16 mouse cellular contexts compared by ENCODE assay signal in genomic region chr1:155056166-155056565, GRCm38 (mm10). TPM values are rescaled to one million over a fixed set of nuclear protein-coding genes. Genes with fewer than 3 reads are reported as not detected.
DNase-seq lines count a peak whose midpoint lies in the region; ATAC-seq and TF ChIP-seq lines count a peak whose summit lies in the region.
"Had no signal": no experiment of that assay in that cellular context is flagged by ENCODE, and none has a peak within 500 bp of the region (broad histone marks: within the 10 kb centered on the region; RNA-seq: fewer than 3 reads in every experiment).

No protein-coding gene starts in this region.

- no peak overlapping the region for H3K9ac ChIP-seq in lung, postnatal 0 days (replicated peaks; ENCODE audit: low read depth)
- H3K9ac ChIP-seq in ES-Bruce4 (ENCODE audit: low read depth, poor library complexity, severe bottlenecking) = no peak overlapping the region
- H3K9ac ChIP-seq: limb, embryonic 15.5 days had no signal

- no peak for TF ChIP-seq POLR2A in ES-Bruce4 (IDR thresholded peaks at IDR 0.05; ENCODE audit: insufficient read depth, low read length)
- no peak for TF ChIP-seq POLR2A in bone marrow, adult 2 months (IDR thresholded peaks at IDR 0.05; ENCODE audit: borderline replicate concordance, control insufficient read depth, low read depth, low read length)

- H3K27me3 ChIP-seq in lung, postnatal 0 days (replicated peaks; ENCODE audit: insufficient read depth, low read length) = no peaks in the 10 kb centered on the region
- H3K27me3 ChIP-seq in ES-Bruce4 (ENCODE audit: control insufficient read depth, insufficient read depth, low read length, poor library complexity, severe bottlenecking) = no peaks in the 10 kb centered on the region
- no peaks in the 10 kb centered on the region for H3K27me3 ChIP-seq in splenic B cell, adult 2 months (ENCODE audit: control insufficient read depth, insufficient read depth, low read length, poor library complexity, severe bottlenecking)
- peaks cover 34% of the 10 kb centered on the region for H3K27me3 ChIP-seq in midbrain, embryonic 10.5 days (ENCODE audit: low read depth, poor library complexity, severe bottlenecking)
- H3K27me3 ChIP-seq: limb, embryonic 15.5 days had no signal

- H3K27ac ChIP-seq in lung, postnatal 0 days (ENCODE audit: low read length) = no peak overlapping the region
- H3K27ac ChIP-seq in ES-Bruce4 (ENCODE audit: insufficient read depth, low read length) = peak overlapping the region; percentile 8
- peak overlapping the region; percentile 31; the same call in 1 of the 2 replicates for H3K27ac ChIP-seq in bone marrow, adult 2 months (ENCODE audit: control insufficient read depth, insufficient read depth, low read depth, low read length, poor library complexity)
- no peak overlapping the region; the same call in 1 of the 2 replicates for H3K27ac ChIP-seq in midbrain, embryonic 10.5 days (replicated peaks)
- H3K27ac ChIP-seq: layer of hippocampus, adult 2 months; limb, embryonic 15.5 days had no signal

- WGBS in lung, postnatal 0 days = 75% methylated on average over 1 of the region's 1 CpGs
- WGBS in bone marrow, adult 2 months = 88% methylated on average over 1 of the region's 1 CpGs
- WGBS in midbrain, embryonic 10.5 days = 90% methylated on average over 1 of the region's 1 CpGs

- H3K4me2 ChIP-seq in lung, postnatal 0 days (replicated peaks; ENCODE audit: low read depth, low read length) = no peak overlapping the region
- H3K4me2 ChIP-seq: limb, embryonic 15.5 days had no signal

- H3K4me3 ChIP-seq in lung, postnatal 0 days (ENCODE audit: low read depth, low read length) = no peak overlapping the region
- H3K4me3 ChIP-seq in ES-Bruce4 (ENCODE audit: low read depth, low read length) = no peak overlapping the region
- no peak overlapping the region for H3K4me3 ChIP-seq in bone marrow, adult 2 months (replicated peaks; ENCODE audit: control insufficient read depth, low read depth, low read length)
- H3K4me3 ChIP-seq in midbrain, embryonic 10.5 days = no peak overlapping the region
- H3K4me3 ChIP-seq: layer of hippocampus, adult 2 months; limb, embryonic 15.5 days had no signal

- DNase-seq in lung, postnatal 0 days (ENCODE audit: low spot score) = peak; percentile 44
- no peak for DNase-seq in lung, adult 18-20 months
- DNase-seq in splenic B cell, adult 2 months (ENCODE audit: low read depth, low spot score) = peak; percentile 66
- no peak for DNase-seq in midbrain, embryonic 10.5 days (ENCODE audit: low spot score)
- no peak for DNase-seq in heart, postnatal 10 days
- DNase-seq: adrenal gland, adult 8-10 months; cerebellum, postnatal 36 days; heart, postnatal 36 days; kidney, adult 11 months; lung, postnatal 14 days; right cerebral cortex, adult 18-20 months; thymus, postnatal 14 days had no signal

- peaks cover 13% of the 10 kb centered on the region; the same call in 1 of the 2 replicates for H3K4me1 ChIP-seq in lung, postnatal 0 days (ENCODE audit: insufficient read depth, low read depth, low read length)
- peaks cover 12% of the 10 kb centered on the region for H3K4me1 ChIP-seq in ES-Bruce4 (ENCODE audit: control insufficient read depth, insufficient read depth, low read length)
- peaks cover 27% of the 10 kb centered on the region for H3K4me1 ChIP-seq in bone marrow, adult 2 months (ENCODE audit: control insufficient read depth, insufficient read depth, low read length)
- H3K4me1 ChIP-seq in midbrain, embryonic 10.5 days = peaks cover 56% of the 10 kb centered on the region

- ATAC-seq in lung, postnatal 0 days = no peak

- TF ChIP-seq EP300 in lung, postnatal 0 days (IDR thresholded peaks at IDR 0.05) = peak; percentile 52
- peak; percentile 82 for TF ChIP-seq EP300 in ES-Bruce4 (IDR thresholded peaks at IDR 0.05; ENCODE audit: insufficient read depth, low read depth, low read length)

- H3K36me3 ChIP-seq in lung, postnatal 0 days (ENCODE audit: insufficient read depth, low read length) = no peaks in the 10 kb centered on the region
- no peaks in the 10 kb centered on the region for H3K36me3 ChIP-seq in ES-Bruce4 (ENCODE audit: control insufficient read depth, insufficient read depth, low read length, poor library complexity, severe bottlenecking)
- no peaks in the 10 kb centered on the region for H3K36me3 ChIP-seq in splenic B cell, adult 2 months (ENCODE audit: control insufficient read depth, insufficient read depth, low read length, poor library complexity, severe bottlenecking)
- H3K36me3 ChIP-seq in midbrain, embryonic 10.5 days = no peaks in the 10 kb centered on the region
- H3K36me3 ChIP-seq: limb, embryonic 15.5 days had no signal

- intact Hi-C loops in heart, postnatal 10 days (cut with DNase I) = no loop called here

- TF ChIP-seq CTCF in lung, postnatal 0 days (IDR thresholded peaks at IDR 0.05) = no peak
- TF ChIP-seq CTCF in ES-Bruce4 (IDR thresholded peaks at IDR 0.05; ENCODE audit: low read depth, low read length) = no peak
- TF ChIP-seq CTCF in bone marrow, adult 2 months (IDR thresholded peaks at IDR 0.05; ENCODE audit: control insufficient read depth, insufficient read depth, low read length) = no peak

- no peaks in the 10 kb centered on the region for H3K9me3 ChIP-seq in lung, postnatal 0 days (ENCODE audit: low read length)
- no peaks in the 10 kb centered on the region for H3K9me3 ChIP-seq in ES-Bruce4 (replicated peaks; ENCODE audit: control insufficient read depth, insufficient read depth, low read length, poor library complexity, severe bottlenecking)
- no peaks in the 10 kb centered on the region for H3K9me3 ChIP-seq in midbrain, embryonic 10.5 days (replicated peaks)
- H3K9me3 ChIP-seq: limb, embryonic 15.5 days had no signal

RNA-seq across cellular contexts. Expression of gene Ier5, which starts 43.3 kb away (rescaled TPM):
- polyA plus RNA-seq in lung, postnatal 0 days (2015; fragmentation: Nextera tagmentation; extraction: Ambion mirVana) = 10.9 and 15.3 TPM in 2 replicates
- polyA plus RNA-seq in ES-Bruce4 (2011; ENCODE audit: insufficient read depth, insufficient read length, low read depth, missing spikeins) = 5.9 and 7.7 TPM in 2 replicates
- 10.4 and 18.8 TPM in 2 replicates for polyA plus RNA-seq in bone marrow, adult 2 months (2011; ENCODE audit: insufficient read depth, insufficient read length, low replicate concordance, missing spikeins)
- 4.0 and 4.3 TPM in 2 replicates for polyA plus RNA-seq in midbrain, embryonic 10.5 days (2016; fragmentation: Nextera tagmentation; extraction: Ambion mirVana)
- total RNA-seq in heart, postnatal 10 days (2021) = 10 to 100 TPM; 20.4 to 22.6 TPM

Comparison
In these comparisons a context has a peak if more than half of its experiments do, and no peak if none do; other contexts are left out.
1. DNase-seq: peak in lung, postnatal 0 days (single experiment) and splenic B cell, adult 2 months (single experiment); none in lung, adult 18-20 months (0 of 2), midbrain, embryonic 10.5 days (single experiment) and heart, postnatal 10 days (0 of 2).
2. H3K27ac ChIP-seq: peak in ES-Bruce4 (single experiment) and bone marrow, adult 2 months (single experiment); none in lung, postnatal 0 days (single experiment) and midbrain, embryonic 10.5 days (single experiment).